Mouse (Mus musculus) urinary bladder, postnatal 25 days (tissue): ENCODE results near the gene Olfr194.
"Not testable (repeated sequence)": the region's sequence is repeated elsewhere in the genome, so short reads cannot be mapped to it uniquely, and the experiment has no call there.

ENCODE experiments used
- DNase-seq: peaks from one replicate; pipeline ENCODE4 v3.0.0; 2022; ENCODE audit warnings: low spot score

Olfr194 gene

DNA sequence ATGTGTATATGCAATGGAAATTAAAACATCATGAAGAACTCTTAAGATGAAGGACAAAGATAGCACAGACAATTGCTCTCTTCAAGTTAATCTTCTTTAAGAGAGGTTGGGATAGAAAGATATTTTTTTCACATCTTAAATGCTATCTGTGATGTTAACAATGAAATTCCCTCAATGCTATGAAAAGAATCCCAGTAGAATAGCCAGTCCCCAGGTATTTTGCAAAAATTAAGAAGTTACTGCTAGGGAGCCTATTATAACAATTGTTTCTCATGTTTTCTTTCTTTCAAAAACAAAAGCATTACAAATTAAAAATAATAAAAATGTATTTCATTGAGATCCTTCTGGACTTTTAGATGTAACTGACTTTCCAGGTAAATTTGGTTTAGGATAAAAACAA is at the start of gene Olfr194:
Gene Olfr194 (minus strand): TSS at position 101 of the 400 bp plus-strand sequence.
- no peak for DNase-seq

- no peak for DNase-seq
These were observed 49.5 kb upstream of the Olfr194 start, which contains the start of gene Olfr196 for GRCm38 (mm10) chr16:59170354-59170753. Gene Olfr196 (minus strand): TSS chr16:59170454.

- no peak for DNase-seq
These were observed 31.1 kb upstream of the Olfr194 start for GRCm38 (mm10) chr16:59151996-59152395.

GRCm38 (mm10) chr16:59146746-59147145 is 25.9 kb upstream of the Olfr194 start, which contains the start of gene Olfr195:
Gene Olfr195 (plus strand): TSS chr16:59147046.
- DNase-seq: no peak

- no peak for DNase-seq
These were observed 20.2 kb upstream of the Olfr194 start for GRCm38 (mm10) chr16:59141105-59141504.

GRCm38 (mm10) chr16:59130740-59131139 is 9.9 kb upstream of the Olfr194 start:
- DNase-seq: no peak

DNA sequence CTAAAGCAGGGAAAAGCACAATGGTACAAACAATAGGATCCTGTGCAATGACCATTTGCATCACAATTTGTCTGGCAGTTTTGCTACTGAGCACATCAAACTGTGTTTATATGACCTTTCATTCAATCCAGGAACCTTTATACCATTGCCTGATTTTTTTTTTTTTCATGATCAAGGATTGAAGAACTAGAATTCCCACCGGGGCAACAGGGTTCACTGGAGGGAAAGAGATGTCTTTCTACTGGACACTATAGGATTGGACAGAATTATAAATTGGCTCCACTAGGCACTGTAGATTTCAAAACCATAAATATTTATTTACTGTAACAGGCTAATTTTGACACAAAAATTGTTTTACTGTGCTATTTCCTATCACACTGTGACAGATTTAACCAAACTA is 9.1 kb downstream of the Olfr194 start, which contains the start of gene Olfr193:
Gene Olfr193 (minus strand): TSS at position 101 of the 400 bp plus-strand sequence.
- DNase-seq: no peak

- not testable (repeated sequence) for DNase-seq
These were observed 12.3 kb downstream of the Olfr194 start for GRCm38 (mm10) chr16:59108522-59108921.

DNA sequence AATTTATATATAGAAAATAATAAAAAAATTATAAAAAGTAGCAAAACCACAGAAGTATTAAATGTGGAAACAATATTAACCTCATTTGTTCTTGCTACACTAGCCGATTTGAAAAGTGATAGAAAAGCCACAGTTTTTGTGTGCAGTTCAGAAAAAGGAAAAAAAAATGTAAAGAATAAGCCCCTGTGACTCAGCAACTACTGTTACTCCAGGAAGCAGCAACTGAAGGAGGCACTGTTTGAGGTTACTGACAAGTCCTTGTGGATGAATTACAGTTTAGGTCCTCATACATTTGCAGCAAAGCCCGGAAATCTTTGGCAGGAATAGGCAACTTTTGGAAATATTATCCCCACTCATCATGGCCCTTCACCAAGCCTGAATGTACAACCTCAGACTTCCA is 15.6 kb downstream of the Olfr194 start:
- DNase-seq: no peak

DNA sequence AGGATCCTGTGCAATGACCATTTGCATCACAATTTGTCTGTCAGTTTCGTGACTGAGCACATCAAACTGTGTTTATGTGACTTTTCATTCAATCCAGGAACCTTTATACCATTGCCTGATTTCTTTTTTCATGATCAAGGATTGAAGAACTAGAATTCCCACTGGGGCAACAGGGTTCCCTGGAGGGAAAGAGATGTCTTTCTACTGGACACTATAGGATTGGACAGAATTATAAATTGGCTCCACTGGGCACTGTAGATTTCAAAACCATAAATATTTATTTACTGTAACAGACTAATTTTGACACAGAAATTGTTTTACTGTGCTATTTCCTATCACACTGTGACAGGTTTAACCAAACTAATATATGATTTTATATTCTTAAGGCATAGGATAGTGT is 31.1 kb downstream of the Olfr194 start, which contains the start of gene Olfr191:
Gene Olfr191 (minus strand): TSS at position 101 of the 400 bp plus-strand sequence.
- not testable (repeated sequence) for DNase-seq

- not testable (repeated sequence) for DNase-seq
These were observed 39.8 kb downstream of the Olfr194 start for GRCm38 (mm10) chr16:59081113-59081512.

DNA sequence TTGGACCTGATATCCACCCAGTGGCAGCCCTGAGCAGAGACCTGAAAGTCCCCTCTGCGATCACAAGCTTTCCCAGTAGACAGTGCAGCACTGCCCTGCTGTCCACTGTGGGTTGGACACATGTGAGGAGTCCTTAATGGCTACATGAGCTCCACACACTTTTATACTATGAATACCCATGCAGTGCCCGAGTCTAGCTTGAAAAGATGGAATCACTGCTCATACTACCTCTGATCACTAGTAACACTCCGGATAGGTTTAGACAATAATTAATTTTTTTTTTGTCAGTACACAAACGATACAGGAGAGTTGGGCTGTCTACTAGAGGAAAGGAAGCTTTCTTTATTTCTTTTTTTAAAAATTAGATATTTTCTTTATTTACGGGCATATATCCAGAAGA is 43.0 kb downstream of the Olfr194 start, which contains the start of gene Olfr190:
Gene Olfr190 (minus strand): TSS at position 101 of the 400 bp plus-strand sequence.
- no peak for DNase-seq

- DNase-seq: no peak
These were observed 47.3 kb downstream of the Olfr194 start for GRCm38 (mm10) chr16:59073520-59073919.

- DNase-seq: no peak
These were observed 49.1 kb downstream of the Olfr194 start for GRCm38 (mm10) chr16:59071755-59072154.
